Mouse (Mus musculus): ENCODE measurements around the gene Nutf2.
"Not testable (repeated sequence)": the region's sequence is repeated elsewhere in the genome, so short reads cannot be mapped to it uniquely, and the experiment has no call there.

The Nutf2 gene

DNA sequence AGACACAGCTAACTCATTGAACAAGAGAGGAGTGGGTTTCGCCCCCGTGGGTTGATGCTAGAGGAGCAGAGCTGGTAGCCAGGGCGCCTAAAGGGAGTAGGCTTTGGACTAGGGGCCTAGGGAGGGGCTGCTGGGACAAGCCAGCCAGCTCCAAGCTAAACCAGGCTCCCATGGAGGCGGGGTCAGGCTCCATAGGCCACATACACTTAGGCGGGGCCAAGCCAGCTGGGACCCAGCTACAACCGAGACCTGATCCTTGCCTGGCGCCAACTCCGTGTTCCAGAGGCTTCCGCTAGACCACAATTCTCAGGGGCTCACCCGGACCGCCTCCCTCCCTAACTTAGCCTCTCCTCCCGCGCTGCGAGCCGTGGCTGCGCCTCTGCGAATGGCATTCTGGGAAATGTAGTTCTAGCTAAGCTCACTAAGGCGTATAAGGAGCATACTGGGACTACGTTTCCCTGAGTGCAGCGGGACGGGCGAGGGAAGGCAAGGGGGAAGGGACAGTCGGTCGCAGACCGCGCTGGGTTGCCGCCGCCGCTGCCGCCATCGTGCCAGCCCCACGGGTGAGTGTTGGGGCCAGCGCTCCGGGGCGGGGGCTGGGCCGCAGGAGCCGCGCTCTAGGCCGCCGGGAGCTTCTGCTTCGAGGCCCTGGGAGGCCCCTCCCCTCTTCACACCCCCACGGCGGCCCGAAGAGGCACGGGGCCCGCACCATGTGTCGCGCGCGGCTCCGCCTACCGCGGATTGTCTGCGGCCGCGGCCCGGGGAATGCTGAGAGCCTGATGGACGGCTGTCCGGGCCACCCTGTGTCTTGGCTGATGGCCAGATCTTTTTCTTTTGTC, at the start of gene Nutf2:
Gene Nutf2, plus strand, starts transcription at position 438 of the 839 bp plus-strand sequence.
- DNase-seq = peak; percentile 88 to 96

DNA sequence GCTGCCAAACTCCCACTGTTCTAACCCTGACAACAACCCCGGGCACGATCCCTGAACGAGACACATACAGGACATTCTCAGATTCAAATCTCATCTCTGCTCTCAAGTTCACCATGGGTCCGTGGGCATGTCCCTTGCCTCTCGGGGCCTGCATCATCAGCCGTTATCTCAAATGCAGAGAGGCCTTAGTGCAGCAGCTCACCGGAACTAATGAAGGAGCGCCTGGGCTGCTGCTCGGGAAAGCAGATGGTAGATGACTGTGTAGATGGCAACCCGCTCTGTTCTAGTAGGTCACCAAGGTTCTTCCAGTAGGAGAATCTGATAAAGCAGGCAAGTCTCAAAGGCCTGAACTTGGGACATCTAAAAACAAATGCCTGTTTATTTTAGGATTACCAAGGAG, 49.3 kb upstream of the Nutf2 start:
- peak; percentile 53 to 59 for DNase-seq

GRCm38 (mm10) chr8:105811543-105811942, 48.8 kb upstream of the Nutf2 start:
- DNase-seq = no peak

GRCm38 (mm10) chr8:105812511-105812910, 47.9 kb upstream of the Nutf2 start:
- no peak for DNase-seq

DNA sequence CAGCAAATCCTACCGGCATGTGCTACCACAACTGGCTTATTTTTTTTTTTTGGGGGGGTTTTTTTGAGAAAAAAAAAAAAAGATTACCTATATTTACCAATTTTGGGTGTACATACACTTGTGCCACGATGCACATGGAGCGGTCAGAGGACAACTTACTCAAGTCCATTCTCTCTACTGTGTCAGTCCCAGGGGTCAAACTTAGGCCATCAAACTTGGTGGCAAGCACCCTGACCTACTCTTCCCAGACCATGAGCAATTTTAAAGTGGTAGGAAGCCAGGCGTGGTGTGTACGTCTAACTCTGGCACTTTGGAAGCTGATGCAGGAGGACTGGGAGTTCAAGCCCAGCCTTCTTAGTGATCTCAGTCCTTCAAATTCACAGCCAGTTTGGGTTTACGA, 47.1 kb upstream of the Nutf2 start:
- no peak for DNase-seq

DNA sequence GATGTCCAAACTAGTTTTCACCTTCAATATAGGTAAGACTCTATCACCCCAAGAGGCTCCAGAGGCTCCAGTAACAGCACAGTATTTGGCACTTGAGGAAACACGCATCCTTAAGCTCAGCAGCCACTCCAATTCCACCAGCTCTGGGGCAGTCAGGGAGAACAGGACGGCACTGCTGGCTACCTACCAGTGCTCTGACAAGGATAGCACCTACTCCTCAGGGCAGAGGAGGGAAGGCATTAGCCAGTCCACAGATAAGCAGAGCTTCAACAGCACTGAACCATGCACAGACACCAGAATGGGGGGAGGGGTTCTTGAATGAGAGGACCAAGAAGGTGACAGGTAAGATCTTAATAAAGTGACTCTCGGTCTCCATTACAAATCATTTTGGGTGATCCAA, 40.7 kb upstream of the Nutf2 start:
- DNase-seq = no peak

DNA sequence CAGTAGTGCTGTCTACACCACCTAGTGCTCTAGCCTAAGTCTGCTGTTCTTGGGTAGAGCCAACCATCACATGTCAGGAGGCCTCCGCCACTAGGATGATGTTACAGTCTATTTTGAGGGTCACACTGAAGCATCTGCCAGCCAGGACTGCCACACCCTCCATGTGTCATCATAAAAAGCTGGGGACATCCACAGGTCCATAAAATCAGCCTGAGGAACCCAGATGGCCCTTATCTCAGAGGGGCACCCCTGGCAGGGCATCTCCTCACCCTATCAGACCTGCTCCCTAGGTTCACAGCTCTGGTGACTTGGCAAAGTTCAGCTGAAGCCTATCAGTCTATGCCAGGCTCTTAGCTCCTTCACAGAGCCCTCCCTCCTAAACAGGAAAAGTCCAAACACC, 39.5 kb upstream of the Nutf2 start:
- no peak for DNase-seq

DNA sequence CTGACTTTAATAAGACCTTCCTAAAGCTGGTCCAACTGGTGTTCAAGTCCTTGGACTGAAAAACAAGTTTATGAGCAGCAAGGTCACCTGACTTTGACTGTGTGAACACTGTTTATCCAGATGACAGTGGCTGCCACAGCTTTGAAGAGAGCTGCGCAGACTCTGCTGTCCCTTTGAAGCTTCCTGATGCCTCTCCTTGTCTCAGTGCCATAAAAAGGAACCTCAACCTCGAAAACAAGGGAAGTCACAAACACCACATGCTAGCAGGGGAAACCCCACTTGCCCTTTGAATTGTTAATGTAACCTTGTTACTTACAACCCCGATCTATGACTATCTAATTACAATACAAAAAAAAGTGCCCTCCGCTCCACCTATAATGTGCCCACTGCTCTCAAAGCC, 34.9 kb upstream of the Nutf2 start:
- no peak for DNase-seq

DNA sequence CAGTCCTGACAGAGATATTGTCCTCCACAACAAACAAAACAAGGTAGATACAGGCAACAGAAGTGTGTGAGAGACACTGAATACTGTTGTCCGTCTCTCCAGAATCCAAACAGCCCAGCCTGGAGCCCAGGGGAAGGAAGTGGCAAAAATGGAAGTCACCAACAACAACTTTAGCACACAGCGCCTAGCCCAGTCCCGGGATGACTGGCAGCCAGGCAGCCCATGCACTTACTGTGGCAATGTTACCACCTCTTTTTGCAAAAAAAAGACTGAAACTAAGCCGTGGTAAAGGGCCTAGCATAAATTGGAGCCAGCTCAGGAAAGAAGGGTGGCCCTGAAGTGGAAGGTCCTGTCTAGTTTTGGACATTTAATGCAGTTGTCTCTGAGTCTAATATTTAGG, 34.0 kb upstream of the Nutf2 start:
- no peak for DNase-seq

DNA sequence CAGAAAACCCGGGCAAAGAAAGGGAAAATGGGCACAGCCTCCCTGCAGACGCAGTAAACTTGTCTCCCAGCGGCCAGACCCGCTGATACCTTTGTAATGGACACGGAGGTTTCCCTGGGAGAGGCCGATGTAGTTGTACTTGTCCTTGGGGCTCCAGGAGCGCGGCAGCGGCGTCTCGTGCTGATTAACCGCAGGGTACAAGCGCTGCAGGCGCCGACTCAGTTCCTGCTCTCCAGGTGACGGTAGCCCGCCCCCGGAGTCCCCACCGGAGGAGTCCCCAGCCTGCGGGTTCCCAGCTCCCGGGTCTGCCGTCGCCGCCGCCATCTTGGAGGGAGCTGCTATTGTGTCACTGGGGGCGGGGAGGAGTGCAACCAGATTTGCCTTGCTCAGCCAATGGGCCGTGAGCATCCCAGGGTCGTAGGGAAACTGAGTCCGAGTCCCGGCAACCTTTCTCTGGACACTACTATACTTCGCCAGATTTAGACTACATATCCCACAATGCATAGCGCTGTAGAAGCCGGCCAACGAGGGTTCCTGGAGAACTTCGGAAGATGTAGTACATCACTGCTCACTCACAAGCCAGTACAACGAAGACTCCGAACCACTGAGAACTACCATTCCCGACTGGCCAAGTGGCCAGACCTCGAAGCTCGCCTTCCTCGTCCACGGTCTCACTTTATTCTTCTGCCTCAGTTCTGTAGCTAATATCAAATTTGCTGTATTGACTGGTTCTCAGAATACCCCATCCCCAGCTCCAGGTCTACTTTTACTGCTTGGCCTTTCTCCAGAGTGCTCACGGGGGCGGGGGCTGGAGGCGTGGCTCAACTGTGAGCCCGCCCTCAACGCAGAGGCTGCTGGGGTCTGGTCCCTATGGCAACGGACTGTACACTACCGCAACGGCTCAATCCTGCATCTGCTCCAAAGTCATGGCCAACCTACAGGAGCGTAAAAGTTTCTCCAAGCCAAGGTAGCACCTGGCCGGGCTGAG, 33.2 kb upstream of the Nutf2 start, which contains the start of the genes Ranbp10 and Tsnaxip1:
Gene Ranbp10, minus strand, starts transcription at position 490 of the 988 bp plus-strand sequence.
Gene Tsnaxip1, plus strand, starts transcription at position 871 of the 988 bp plus-strand sequence.
- DNase-seq = peak; percentile 93 to 99

DNA sequence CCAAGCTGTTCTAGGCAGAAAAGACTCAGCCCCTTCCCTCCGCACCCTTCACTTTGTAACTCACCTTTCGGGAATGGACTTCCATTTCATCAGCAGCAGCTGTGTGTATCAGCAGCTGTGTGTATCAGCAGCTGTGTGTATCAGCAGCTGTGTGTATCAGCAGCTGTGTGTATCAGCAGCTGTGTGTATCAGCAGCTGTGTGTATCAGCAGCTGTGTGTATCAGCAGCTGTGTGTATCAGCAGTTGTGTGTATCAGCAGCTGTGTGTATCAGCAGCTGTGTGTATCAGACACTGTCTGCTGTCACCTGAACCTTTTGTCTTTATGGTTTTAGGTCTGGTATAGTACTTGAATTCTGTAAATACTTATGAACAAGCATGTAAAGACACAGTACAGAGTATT, 26.6 kb upstream of the Nutf2 start:
- not testable (repeated sequence) for DNase-seq

- DNase-seq = peak; percentile 54 to 57
Observed at GRCm38 (mm10) chr8:105835318-105835717, 25.1 kb upstream of the Nutf2 start.

GRCm38 (mm10) chr8:105836991-105837390, 23.4 kb upstream of the Nutf2 start:
- DNase-seq = no peak

DNA sequence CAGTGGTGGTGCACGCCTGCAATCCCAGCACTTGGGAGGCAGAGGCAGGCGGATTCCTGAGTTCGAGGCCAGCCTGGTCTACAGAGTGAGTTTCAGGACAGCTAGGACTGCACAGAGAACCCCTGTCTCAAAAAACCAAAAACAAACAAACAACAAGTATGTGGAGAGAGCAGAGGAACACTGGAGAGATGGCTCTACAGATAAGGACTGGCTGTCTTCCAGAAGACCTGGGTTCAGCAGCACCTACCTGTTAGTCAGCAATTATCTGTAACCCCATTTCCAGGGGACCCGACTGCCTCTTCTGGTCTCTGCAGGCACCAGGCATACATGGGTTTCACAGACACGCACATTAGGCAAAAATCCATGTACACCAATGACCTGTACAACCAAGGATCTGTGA, 21.2 kb upstream of the Nutf2 start:
- DNase-seq = no peak

DNA sequence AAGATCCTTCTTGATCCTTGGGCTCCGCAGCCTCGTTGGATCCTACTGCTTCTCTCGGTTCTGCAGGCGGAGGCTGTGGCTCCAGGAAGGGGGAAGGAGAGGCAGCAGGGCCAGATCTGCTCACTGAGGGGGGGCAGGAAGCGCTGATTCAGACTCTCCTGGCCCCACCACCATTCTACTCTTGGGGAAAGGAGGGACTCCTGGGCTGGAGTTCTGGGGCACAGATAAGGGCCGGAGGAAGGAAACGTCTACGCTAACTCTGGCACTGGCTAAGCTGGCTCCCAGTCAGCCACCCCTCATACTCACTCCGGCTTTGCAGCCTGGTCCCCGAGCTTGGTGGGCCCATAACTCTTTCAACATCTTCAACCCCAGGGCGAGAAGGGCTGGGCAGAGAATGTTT, 13.7 kb upstream of the Nutf2 start:
- no peak for DNase-seq

GRCm38 (mm10) chr8:105850014-105850413, 10.4 kb upstream of the Nutf2 start:
- DNase-seq = no peak

- no peak for DNase-seq
Observed at GRCm38 (mm10) chr8:105850611-105851010, 9.8 kb upstream of the Nutf2 start.

DNA sequence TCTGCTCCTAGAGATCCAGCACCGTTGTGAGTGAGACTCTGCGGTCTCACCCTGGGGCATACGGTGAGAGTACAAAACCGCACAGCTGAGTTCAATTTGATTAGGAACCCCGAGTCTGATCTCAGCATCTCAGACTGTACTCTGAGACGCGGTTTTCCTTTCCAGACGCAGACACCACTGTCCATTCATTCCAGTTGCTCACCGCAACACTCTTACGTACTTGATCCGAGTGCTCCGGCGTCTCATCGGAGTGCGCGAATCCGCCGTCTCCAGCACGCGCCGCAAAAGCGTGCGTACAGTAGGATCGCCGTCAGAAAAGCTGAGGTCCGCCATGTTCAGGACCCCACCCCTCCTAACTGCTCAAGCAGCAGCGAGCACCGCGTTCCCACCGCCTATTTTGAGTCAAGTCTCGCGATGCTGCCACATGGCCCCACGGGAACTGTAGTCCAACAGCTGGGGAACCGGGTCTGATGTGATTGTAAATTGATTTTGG, 8.7 kb upstream of the Nutf2 start:
- DNase-seq = peak; percentile 83 to 87

GRCm38 (mm10) chr8:105852146-105852729, 8.1 kb upstream of the Nutf2 start:
- DNase-seq = no peak

DNA sequence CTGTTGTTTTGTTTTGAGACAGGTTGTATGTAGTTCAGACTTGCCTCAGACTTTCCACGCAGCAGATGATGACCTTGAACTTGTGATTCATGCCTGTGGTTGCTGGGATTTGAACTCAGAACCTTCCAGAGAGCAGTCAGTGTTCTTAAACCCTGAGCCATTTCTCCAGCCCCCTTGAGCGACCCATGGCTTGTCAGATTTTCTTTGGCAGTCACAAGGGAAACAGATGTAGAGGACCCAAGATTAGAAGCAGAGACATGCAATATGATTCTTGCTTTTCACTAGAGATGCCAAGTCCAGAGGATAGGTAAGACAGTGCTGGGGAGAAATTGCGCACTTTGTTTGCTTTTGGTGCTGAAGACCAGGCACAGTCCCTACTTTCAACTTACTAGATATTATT, 7.2 kb upstream of the Nutf2 start, which contains the start of gene Cenpt:
Gene Cenpt, minus strand, starts transcription at position 101 of the 400 bp plus-strand sequence.
- no peak for DNase-seq

DNA sequence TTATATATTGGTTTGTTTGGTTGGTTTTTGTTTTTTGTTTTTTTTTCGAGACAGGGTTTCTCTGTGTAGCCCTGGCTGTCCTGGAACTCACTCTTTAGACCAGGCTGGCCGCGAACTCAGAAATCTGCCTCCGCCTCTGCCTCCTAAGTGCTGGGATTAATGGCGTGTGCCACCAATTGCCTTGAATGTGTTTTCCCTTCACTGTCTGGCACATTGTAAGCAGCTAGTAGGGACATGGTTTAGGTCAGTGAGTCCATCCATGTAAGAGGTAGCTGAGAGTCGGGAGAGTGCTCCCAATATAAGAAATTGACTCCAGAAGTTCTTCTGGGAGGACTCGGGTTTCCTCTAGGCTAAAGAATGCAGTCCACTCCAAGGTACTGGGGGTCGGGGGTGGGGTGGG, 6.1 kb upstream of the Nutf2 start:
- DNase-seq = no peak

DNA sequence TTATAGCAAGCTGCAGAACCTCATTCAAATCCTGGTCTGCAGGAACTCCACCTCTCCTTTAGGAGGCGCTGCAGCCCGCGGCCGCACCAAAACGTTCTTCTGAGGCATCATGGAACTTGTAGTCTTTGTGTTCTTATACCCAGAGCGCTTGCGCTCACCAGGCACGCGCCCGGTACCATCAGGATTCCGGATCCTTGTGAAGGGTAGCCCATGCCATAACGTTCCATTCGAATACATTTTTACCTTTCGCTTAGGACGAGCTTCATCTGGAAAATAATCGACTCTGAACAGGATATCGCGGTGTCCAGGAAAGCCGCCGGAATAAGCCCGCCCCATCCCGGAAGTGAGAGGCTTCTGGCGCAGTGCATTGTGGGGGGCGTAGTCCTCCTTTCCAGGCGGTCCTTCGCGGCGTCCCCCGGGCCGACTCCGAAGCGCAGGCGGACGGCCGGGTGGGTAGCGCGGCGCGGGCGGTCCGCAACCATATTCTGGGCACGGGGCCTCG, 5.6 kb upstream of the Nutf2 start, which contains the start of gene Thap11:
Gene Thap11, plus strand, starts transcription at position 418 of the 502 bp plus-strand sequence.
- DNase-seq = peak; percentile 92 to 93

All from cerebellum, adult 18-20 months (tissue).